Mouse (Mus musculus): ENCODE data around the gene Zwint.

Zwint gene

DNA sequence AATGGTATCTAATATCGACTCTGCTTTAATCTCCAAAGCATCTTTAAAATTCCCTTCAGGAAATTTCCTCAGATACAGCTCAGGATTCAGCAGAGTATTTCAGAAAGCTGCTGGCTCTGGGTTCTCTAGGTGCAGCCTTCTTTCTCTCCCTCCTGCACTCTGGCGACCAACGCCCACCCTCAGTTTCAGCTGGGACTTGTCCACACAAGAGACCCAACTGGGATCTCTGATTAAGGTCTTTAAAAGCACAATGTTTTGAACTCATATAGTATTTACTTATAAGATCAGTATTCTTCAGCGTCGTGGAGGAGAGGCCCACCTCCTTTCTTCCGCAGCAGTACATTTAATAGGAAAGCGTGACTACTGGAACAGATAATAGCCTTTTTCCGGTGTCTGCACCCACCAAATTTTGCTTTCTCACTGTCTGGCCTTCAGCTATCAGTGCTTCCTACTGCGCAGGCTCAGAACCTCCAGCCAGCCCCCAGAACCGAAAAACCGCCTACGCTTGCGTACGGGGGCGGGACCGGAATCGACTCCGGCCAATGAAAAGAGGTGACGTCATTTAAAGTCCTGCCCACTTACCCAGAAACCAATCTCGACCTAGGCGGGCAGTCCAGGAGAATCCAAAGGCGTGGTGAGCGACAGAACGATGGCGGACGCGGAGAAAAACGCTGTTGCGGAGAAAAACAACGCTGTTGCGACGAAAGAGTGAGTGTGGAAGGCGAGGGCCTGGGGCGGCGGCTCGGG is at the start of gene Zwint:
Zwint (plus strand) TSS at position 576 of the 747 bp plus-strand sequence.
- DNase-seq (ENCODE audit: low spot score in 2 of 2) = peak; percentile 96 to 97

DNA sequence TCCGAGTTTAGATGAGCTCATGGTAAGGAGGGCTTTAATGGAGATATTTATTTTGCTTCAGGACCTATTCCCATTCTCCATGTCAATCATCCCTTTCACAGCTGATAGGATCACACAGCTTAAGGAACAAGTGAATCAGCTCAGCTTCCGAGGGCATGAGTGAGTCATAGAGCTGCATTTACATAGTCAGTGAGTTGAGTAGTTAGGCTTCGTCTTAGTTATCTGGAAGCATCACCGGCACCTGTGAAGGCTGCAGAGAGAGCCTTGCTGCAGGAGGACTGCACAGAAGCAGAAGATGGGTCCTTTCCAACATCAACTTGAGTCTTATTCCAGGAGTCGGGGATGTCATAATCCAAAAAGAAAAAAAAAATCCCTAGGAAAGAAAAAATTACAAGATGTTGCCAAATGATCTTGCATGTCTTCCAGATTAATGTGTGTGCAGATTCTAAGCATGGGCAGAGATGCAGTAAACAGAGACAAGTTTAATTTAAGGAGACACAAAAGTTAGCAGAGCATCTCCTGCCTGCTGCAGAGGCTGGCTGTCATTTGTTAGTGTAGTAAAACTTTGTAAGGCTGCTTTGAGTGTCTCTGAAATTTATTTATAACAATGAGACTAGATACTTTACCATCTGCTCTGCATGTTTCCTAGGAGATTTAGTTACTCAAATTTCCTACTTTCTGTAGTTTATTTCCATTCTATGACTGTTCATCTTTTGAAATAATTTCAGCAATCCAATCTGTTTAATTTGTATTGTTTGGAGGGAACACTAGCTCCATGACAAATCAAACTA is 41.3 kb upstream of the Zwint start:
- DNase-seq (ENCODE audit: low spot score in 2 of 2) = no peak

- no peak for DNase-seq (ENCODE audit: low spot score in 2 of 2)
Measured at GRCm38 (mm10) chr10:72616153-72616552, 38.5 kb upstream of the Zwint start.

DNA sequence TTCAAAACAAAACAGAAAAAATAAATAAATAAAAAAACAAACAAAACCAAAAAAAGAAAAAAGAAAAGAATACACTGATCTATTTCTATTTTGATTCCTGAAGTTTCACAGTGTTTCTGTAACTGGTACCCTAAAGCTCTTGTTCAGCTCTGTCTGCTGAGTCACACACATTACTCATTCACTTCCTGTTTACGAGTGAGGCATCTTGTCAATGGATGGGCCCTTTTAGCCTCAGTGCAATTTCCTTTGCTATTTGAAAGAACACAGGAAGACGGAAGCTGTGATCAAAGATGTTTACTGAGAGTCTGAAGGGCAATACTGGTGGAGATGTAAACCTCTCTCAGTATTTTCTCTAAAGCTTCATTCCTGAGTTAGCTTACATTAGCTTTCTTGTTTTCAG is 34.1 kb upstream of the Zwint start:
- no peak for DNase-seq (ENCODE audit: low spot score in 2 of 2)

GRCm38 (mm10) chr10:72623561-72623960 is 31.1 kb upstream of the Zwint start:
- DNase-seq (ENCODE audit: low spot score in 2 of 2) = no peak

DNA sequence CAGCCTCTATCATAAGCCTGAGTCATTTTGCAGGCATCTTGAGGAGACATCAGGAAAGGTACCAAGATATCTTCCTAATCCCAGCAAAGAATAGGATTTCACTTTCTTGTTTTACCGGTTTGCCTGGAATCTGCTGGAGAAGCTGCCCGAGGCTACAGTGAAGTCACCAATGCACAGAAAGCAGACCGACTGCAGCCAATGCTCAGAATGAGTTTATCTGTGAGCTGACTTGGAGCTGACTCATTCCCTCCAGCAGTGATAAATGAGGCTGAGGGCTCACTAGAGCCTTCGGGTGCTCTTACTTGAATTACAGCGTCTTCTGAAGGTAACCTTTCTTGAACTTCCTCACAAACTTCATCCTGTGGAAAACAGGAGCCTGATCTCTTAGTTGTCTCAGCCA is 20.5 kb upstream of the Zwint start:
- DNase-seq (ENCODE audit: low spot score in 2 of 2) = no peak

- DNase-seq (ENCODE audit: low spot score in 2 of 2) = no peak
Measured at GRCm38 (mm10) chr10:72650867-72651266, 3.8 kb upstream of the Zwint start.

GRCm38 (mm10) chr10:72653797-72654196 is 848 bp upstream of the Zwint start:
- no peak for DNase-seq (ENCODE audit: low spot score in 2 of 2)

DNA sequence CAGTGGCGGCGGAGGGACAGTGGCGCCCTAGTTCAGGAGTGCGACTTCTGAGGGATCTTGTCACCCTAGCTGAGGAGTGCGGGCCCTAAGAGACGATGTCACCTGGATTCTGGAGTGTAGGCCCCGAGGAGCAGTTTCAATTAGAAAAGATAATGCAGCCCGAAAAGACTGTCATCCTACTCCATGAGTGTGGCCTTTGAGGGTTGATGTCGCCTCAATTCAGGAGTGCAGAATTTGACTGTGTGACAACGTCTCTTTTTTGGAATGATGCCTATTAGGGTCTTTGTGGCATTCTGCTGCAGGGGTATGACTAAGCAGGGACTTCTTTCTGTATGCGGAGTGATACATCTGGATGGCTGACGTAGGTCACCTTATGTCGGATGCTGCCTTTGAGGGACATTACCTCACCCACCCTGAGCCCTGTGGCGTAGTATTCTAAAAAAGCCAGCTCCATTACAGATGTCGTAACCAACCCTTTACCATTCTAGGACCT is 418 bp downstream of the Zwint start:
- peak; percentile 48 to 61 for DNase-seq (ENCODE audit: low spot score in 2 of 2)

DNA sequence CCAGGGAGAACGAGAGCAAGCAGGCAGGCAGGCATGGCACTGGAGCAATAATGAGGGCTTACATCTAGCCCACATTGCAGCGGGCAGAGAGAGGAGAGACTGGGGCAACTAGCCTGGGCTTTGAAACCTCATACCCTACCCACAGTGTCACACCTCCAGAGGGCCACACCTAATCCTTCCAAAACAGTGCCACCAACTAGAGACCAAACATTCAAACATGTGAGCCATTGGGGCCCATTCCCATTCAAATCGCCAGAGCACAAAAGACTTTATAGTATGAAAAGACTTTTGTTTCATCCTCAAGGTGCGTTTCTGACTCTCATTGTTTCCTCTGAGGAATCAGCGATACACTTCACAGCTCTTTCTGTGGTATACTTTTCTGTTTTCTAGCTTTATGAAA is 4.6 kb downstream of the Zwint start:
- no peak for DNase-seq (ENCODE audit: low spot score in 2 of 2)

GRCm38 (mm10) chr10:72660350-72660749 is 5.7 kb downstream of the Zwint start:
- DNase-seq (ENCODE audit: low spot score in 2 of 2) = no peak

- DNase-seq (ENCODE audit: low spot score in 2 of 2) = peak in 1 of 2 experiments; percentile 12
Measured at GRCm38 (mm10) chr10:72667856-72668255, 13.2 kb downstream of the Zwint start.

GRCm38 (mm10) chr10:72669086-72669485 is 14.4 kb downstream of the Zwint start:
- no peak for DNase-seq (ENCODE audit: low spot score in 2 of 2)

GRCm38 (mm10) chr10:72675971-72676370 is 21.3 kb downstream of the Zwint start:
- DNase-seq (ENCODE audit: low spot score in 2 of 2) = no peak

DNA sequence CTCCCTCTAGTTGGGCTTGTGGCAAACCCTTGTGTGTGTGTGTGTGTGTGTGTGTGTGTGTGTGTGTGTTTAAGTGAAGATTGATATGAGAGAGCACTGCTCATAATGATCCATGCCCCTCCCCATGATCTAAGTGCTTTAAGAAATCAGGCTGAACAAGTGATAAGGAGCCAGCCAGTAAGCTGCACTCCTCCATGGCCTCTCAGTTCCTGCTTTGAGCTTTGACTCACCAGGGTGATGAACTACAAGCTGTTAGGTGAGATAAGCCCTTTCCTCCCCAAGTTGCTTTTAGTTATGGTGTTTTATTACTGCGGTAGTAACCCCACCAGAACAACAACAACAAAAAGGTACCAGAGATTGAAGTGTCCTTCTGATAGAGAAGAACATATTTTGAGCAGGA is 21.9 kb downstream of the Zwint start:
- no peak for DNase-seq (ENCODE audit: low spot score in 2 of 2)

DNA sequence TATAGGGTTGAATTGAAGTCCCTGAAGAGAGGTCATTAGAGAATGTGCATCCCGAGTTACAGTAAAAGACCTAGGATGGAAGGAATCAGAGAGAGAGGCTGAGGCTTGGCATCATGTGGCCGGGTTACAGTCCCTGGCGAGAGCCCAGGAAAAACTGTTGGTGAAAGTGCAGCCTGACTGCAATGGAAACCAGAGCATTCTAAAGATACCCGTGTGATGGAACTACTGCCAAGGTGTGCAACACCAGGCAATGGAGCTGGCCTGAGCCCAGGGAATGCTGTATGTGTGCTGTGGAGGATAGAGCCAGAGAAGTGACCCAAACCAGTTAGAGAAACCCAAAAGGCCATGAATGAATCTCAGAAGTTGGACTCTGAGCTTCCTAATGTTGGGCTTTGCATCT is 24.4 kb downstream of the Zwint start:
- DNase-seq (ENCODE audit: low spot score in 2 of 2) = no peak

- no peak for DNase-seq (ENCODE audit: low spot score in 2 of 2)
Measured at GRCm38 (mm10) chr10:72701092-72701491, 46.4 kb downstream of the Zwint start.

DNA sequence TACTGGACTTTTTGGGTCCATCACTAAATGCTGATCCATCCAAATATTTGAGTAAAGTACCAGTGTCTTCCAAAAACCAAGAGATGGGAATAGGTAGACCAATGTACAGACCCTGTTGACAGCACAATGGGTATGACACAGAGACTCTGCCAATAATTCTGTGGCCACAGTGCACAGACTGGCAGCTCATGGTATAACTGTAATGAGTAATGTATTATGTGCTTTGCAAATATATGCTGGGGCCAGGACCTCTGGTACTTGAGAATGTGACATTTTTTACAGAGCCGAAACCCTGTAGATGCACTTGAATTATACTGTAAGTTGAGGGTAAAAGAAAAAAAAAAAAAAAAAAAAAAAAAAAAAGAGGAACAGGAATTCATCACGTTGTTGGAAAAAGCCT is 59.1 kb downstream of the Zwint start:
- no peak for DNase-seq (ENCODE audit: low spot score in 2 of 2)
